In genomic region chr15:85859490-85860031, GRCm38 (mm10) we compare ENCODE assay signal across 8 mouse cellular contexts. TPM values are rescaled to one million over a fixed set of nuclear protein-coding genes. Genes with fewer than 3 reads are reported as not detected.
DNase-seq lines count a peak whose midpoint lies in the region; ATAC-seq and TF ChIP-seq lines count a peak whose summit lies in the region.

Gene Gtse1, plus strand, starts transcription at chr15:85859745.

- H3K27ac ChIP-seq in bone marrow macrophage, adult 2 months (ENCODE audit: insufficient read depth, low read depth, low read length) = peak within 1 kb of the TSS; percentile 70
- H3K27ac ChIP-seq in embryonic fibroblast, embryonic 13.5 days (ENCODE audit: insufficient read depth, low read length) = peak within 1 kb of the TSS; percentile 54
- peak within 1 kb of the TSS; percentile 57; the same call in 1 of the 2 replicates for H3K27ac ChIP-seq in kidney, embryonic 14.5 days (ENCODE audit: low read depth, low read length)
- H3K27ac ChIP-seq in limb, embryonic 15.5 days = peak within 1 kb of the TSS; percentile 75

- H3K4me2 ChIP-seq in kidney, embryonic 14.5 days (replicated peaks; ENCODE audit: low read depth, low read length) = peak within 1 kb of the TSS; percentile 81
- H3K4me2 ChIP-seq in limb, embryonic 15.5 days = peak within 1 kb of the TSS; percentile 89

- ATAC-seq in kidney, embryonic 14.5 days (ENCODE audit: low FRiP score, low TSS enrichment) = peak; percentile 97
- ATAC-seq in limb, embryonic 15.5 days (ENCODE audit: insufficient number of reproducible peaks, low FRiP score, low TSS enrichment, low read depth) = peak; percentile 95

- no peak for TF ChIP-seq CTCF in bone marrow macrophage, adult 2 months (IDR thresholded peaks at IDR 0.05; ENCODE audit: low read depth, low read length)
- no peak for TF ChIP-seq CTCF in embryonic fibroblast, embryonic 13.5 days (IDR thresholded peaks at IDR 0.05; ENCODE audit: borderline replicate concordance, insufficient read depth, low read length)

- no peaks in the 10 kb centered on the region for H3K9me3 ChIP-seq in kidney, embryonic 14.5 days (ENCODE audit: control insufficient read depth, low read length)
- H3K9me3 ChIP-seq in limb, embryonic 15.5 days = no peaks in the 10 kb centered on the region

- H3K4me1 ChIP-seq in bone marrow macrophage, adult 2 months (ENCODE audit: control insufficient read depth, insufficient read depth, low read length) = 0 out of 2 replicates have a peak, but pooled peaks cover 3% of the 10 kb centered on the region
- H3K4me1 ChIP-seq in embryonic fibroblast, embryonic 13.5 days (ENCODE audit: control insufficient read depth, insufficient read depth, low read length) = 0 out of 2 replicates have a peak, but pooled peaks cover 2% of the 10 kb centered on the region
- peaks cover 18% of the 10 kb centered on the region for H3K4me1 ChIP-seq in kidney, embryonic 14.5 days (ENCODE audit: control insufficient read depth, insufficient read depth, low read length)
- H3K4me1 ChIP-seq in limb, embryonic 15.5 days = peaks cover 24% of the 10 kb centered on the region

- H3K4me3 ChIP-seq in bone marrow macrophage, adult 2 months (ENCODE audit: insufficient read depth, low read length) = peak within 1 kb of the TSS; percentile 91
- H3K4me3 ChIP-seq in embryonic fibroblast, embryonic 13.5 days (ENCODE audit: insufficient read depth, low read length) = peak within 1 kb of the TSS; percentile 70
- peak within 1 kb of the TSS; percentile 92 for H3K4me3 ChIP-seq in kidney, embryonic 14.5 days (ENCODE audit: low read length)
- H3K4me3 ChIP-seq in limb, embryonic 15.5 days = peak within 1 kb of the TSS; percentile 77

- DNase-seq in A20 (ENCODE audit: low read depth, low spot score) = peak; percentile 95
- DNase-seq in heart, adult 9 months (ENCODE audit: low spot score in 2 of 2) = peak; percentile 95 to 96
- peak; percentile 87 to 89 for DNase-seq in monocyte, adult 2 months (ENCODE audit: low read depth in 1 of 2, low spot score in 2 of 2)
- DNase-seq in spleen, postnatal 36 days (ENCODE audit: low spot score in 2 of 2) = peak; percentile 92 to 95

- under 1% methylated on average over 42 of the region's 42 CpGs for WGBS in kidney, embryonic 14.5 days
- under 1% methylated on average over 42 of the region's 42 CpGs for WGBS in limb, embryonic 15.5 days

- TF ChIP-seq POLR2A in bone marrow macrophage, adult 2 months (IDR thresholded peaks at IDR 0.05; ENCODE audit: borderline replicate concordance, low read depth, low read length) = no peak
- TF ChIP-seq POLR2A in embryonic fibroblast, embryonic 13.5 days (IDR thresholded peaks at IDR 0.05; ENCODE audit: low read depth, low read length) = peak; percentile 92

- H3K9ac ChIP-seq in kidney, embryonic 14.5 days (ENCODE audit: low read depth, low read length) = peak within 1 kb of the TSS; percentile 76
- peak within 1 kb of the TSS; percentile 64 for H3K9ac ChIP-seq in limb, embryonic 15.5 days

- no peaks in the 10 kb centered on the region for H3K27me3 ChIP-seq in kidney, embryonic 14.5 days (ENCODE audit: control insufficient read depth, insufficient read depth, low read length)
- H3K27me3 ChIP-seq in limb, embryonic 15.5 days = no peaks in the 10 kb centered on the region

- H3K36me3 ChIP-seq in kidney, embryonic 14.5 days (ENCODE audit: control insufficient read depth, insufficient read depth, low read length) = peaks cover 28% of the 10 kb centered on the region
- peaks cover 29% of the 10 kb centered on the region for H3K36me3 ChIP-seq in limb, embryonic 15.5 days

RNA-seq across cellular contexts. Expression of gene Gtse1, which starts in this region (rescaled TPM):
- 11.3 and 12.1 TPM in 2 replicates for polyA plus RNA-seq in bone marrow macrophage, adult 2 months (2012; ENCODE audit: insufficient read depth, insufficient read length, missing spikeins)
- polyA plus RNA-seq in embryonic fibroblast, embryonic 13.5 days (2011; ENCODE audit: insufficient read length, low read depth, missing spikeins) = 34.8 and 40.9 TPM in 2 replicates
- polyA plus RNA-seq in kidney, embryonic 14.5 days (2014; fragmentation: Nextera tagmentation; extraction: Ambion mirVana) = 26.6 and 32.3 TPM in 2 replicates
- polyA plus RNA-seq in limb, embryonic 15.5 days (2015; fragmentation: Nextera tagmentation; extraction: Ambion mirVana) = 19.5 and 19.6 TPM in 2 replicates

Comparison
In these comparisons a context has a peak if more than half of its experiments do, and no peak if none do; other contexts are left out.
1. Peak in every context shown above with its lines: DNase-seq, ATAC-seq, H3K4me3 ChIP-seq and H3K27ac ChIP-seq.